Mouse (Mus musculus) liver, adult 2 months (tissue): ENCODE data around the gene Itgax.

Experiments used
- CTCF ChIP-seq: fragments of 200-500 bp; IDR thresholded peaks from 2 replicates; pipeline ENCODE4 v1.5.1; 2011; ENCODE audit warnings: low read depth, low read length, control low read depth
- POLR2A ChIP-seq: fragments of 200-500 bp; IDR thresholded peaks from 2 replicates; pipeline ENCODE4 v1.6.1; 2011; ENCODE audit warnings: low read length, control low read depth; ENCODE audit not compliant: insufficient read depth; ENCODE audit errors: extremely low read depth

DNA sequence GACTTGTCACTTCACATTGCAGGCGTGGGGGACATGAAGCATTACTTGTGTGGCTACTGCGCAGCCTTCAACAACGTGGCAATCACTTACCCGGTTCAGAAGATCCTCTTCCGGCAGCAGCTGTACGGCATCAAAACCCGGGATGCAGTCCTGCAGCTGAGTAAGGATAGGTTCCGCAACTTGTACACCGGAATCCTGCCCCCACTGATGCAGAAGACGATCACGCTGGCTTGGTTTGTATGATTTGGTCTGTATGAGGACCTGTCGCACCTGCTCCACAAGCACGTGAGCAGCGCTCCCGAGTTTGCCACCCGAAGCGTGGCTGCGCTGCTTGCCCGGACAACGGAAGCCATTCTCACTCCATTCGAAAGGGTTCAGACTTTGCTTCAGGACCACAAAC, 24.7 kb downstream of the Itgax start, which contains the start of gene Itgad:
- no peak for TF ChIP-seq POLR2A
- no peak for TF ChIP-seq CTCF
